Mouse (Mus musculus) heart, embryonic 16.5 days (tissue): ENCODE data around the gene Khk. TPM values are rescaled to one million over a fixed set of nuclear protein-coding genes. Genes with fewer than 3 reads are reported as not detected.
"Not testable (repeated sequence)": the region's sequence is repeated elsewhere in the genome, so short reads cannot be mapped to it uniquely, and the experiment has no call there.

Experiments
- ATAC-seq: fragments of 200-750 bp; cut with Nextera tagmentation; replicated peaks from 2 replicates; pipeline ENCODE4 v1.8.0; 2017; ENCODE audit warnings: moderate number of reproducible peaks; ENCODE audit not compliant: insufficient read depth, low FRiP score; ENCODE audit errors: extremely low read depth
- H3K27ac ChIP-seq: fragments of 300-500 bp; sonication (generic); 2 replicates; pipeline ENCODE4 v1.5.1; 2014; ENCODE audit warnings: mild to moderate bottlenecking, low read length, control low read depth, moderate library complexity
- H3K27me3 ChIP-seq: fragments of 300-500 bp; sonication (generic); 2 replicates; pipeline ENCODE4 v1.6.1; 2014; ENCODE audit warnings: low read length, mixed read lengths; ENCODE audit not compliant: control insufficient read depth, insufficient read depth
- H3K36me3 ChIP-seq: fragments of 300-500 bp; sonication (generic); 2 replicates; pipeline ENCODE4 v1.6.1; 2014; ENCODE audit not compliant: control insufficient read depth, insufficient read depth
- H3K4me1 ChIP-seq: fragments of 300-500 bp; sonication (generic); 2 replicates; pipeline ENCODE4 v1.6.1; 2014; ENCODE audit warnings: low read length, mixed read lengths; ENCODE audit not compliant: control insufficient read depth, insufficient read depth
- H3K4me2 ChIP-seq: fragments of 300-500 bp; sonication (generic); 2 replicates; pipeline ENCODE4 v1.6.1; 2014; ENCODE audit warnings: low read depth, mild to moderate bottlenecking, control low read depth, low read length
- H3K4me3 ChIP-seq: fragments of 300-500 bp; sonication (generic); 2 replicates; pipeline ENCODE4 v1.5.1; 2014; ENCODE audit warnings: mild to moderate bottlenecking, control low read depth, low read length
- H3K9ac ChIP-seq: fragments of 300-500 bp; sonication (generic); 2 replicates; pipeline ENCODE4 v1.6.1; 2014; ENCODE audit warnings: low read length, control low read depth
- H3K9me3 ChIP-seq: fragments of 300-500 bp; sonication (generic); replicated peaks from 2 replicates; pipeline ENCODE4 v1.6.1; 2016; ENCODE audit warnings: low read length; ENCODE audit not compliant: control insufficient read depth
- WGBS: fragments of 180-500 bp; shearing (Covaris S2); extraction: QIAGEN DNeasy Blood & Tissue Kit; methylation state at CpG from one replicate; pipeline ENCODE4 v1.1.7; 2014; 5-methylcytosine and 5-hydroxymethylcytosine counted together
- polyA plus RNA-seq: library from polyadenylated mRNA; unstranded; fragments of >200 nt; fragmentation: Nextera tagmentation; extraction: Ambion mirVana; gene quantifications from 2 replicates; pipeline ENCODE4 v1.2.1, GENCODE M21; 2015

Khk gene
- 12.9 and 15.0 TPM in 2 replicates for polyA plus RNA-seq

GRCm38 (mm10) chr5:30921256-30922033 lies at the start of gene Khk:
Gene Khk (plus strand): TSS chr5:30921431.
- Histone ChIP-seq H3K27ac (peak within 1 kb of the TSS; percentile 87), H3K4me1 (peaks cover 23% of the 10 kb centered on the region), H3K36me3 (peaks cover 5% of the 10 kb centered on the region), H3K9me3 (no peaks in the 10 kb centered on the region), H3K9ac (peak within 1 kb of the TSS; percentile 73), H3K4me2 (peak within 1 kb of the TSS; percentile 73), H3K27me3 (no peaks in the 10 kb centered on the region), H3K4me3 (peak within 1 kb of the TSS; percentile 71)
- WGBS: 1% methylated on average over 37 of the region's 40 CpGs
- ATAC-seq: peak; percentile 77

- no peak overlapping the region for H3K4me2 ChIP-seq
- 93% methylated on average over 9 of the region's 9 CpGs for WGBS
- no peak for ATAC-seq
These were observed 48.7 kb upstream of the Khk start for GRCm38 (mm10) chr5:30872574-30872973.

GRCm38 (mm10) chr5:30874365-30874764 lies 46.9 kb upstream of the Khk start:
- Histone ChIP-seq H3K27ac (no peak overlapping the region), H3K4me1 (peaks cover 9% of the 10 kb centered on the region), H3K36me3 (peaks cover 57% of the 10 kb centered on the region), H3K4me2 (no peak overlapping the region), H3K9ac (no peak overlapping the region), H3K9me3 (no peaks in the 10 kb centered on the region), H3K27me3 (no peaks in the 10 kb centered on the region), H3K4me3 (no peak overlapping the region)
- ATAC-seq: no peak
- WGBS: 86% methylated on average over 7 of the region's 7 CpGs

More at GRCm38 (mm10) chr5:30872574-30872973, 48.7 kb upstream of the Khk start:
- no peak overlapping the region for H3K4me3 ChIP-seq
- H3K36me3 ChIP-seq: peaks cover 57% of the 10 kb centered on the region
- no peaks in the 10 kb centered on the region for H3K27me3 ChIP-seq
- H3K9ac ChIP-seq: no peak overlapping the region
- no peaks in the 10 kb centered on the region for H3K9me3 ChIP-seq
- no peak overlapping the region for H3K27ac ChIP-seq
- H3K4me1 ChIP-seq: peaks cover 12% of the 10 kb centered on the region

- Histone ChIP-seq H3K27ac (no peak overlapping the region), H3K4me1 (no peaks in the 10 kb centered on the region), H3K4me3 (no peak overlapping the region), H3K27me3 (no peaks in the 10 kb centered on the region), H3K9me3 (no peaks in the 10 kb centered on the region), H3K36me3 (peaks cover 36% of the 10 kb centered on the region), H3K9ac (no peak overlapping the region), H3K4me2 (no peak overlapping the region)
- WGBS: 57% methylated on average over 6 of the region's 6 CpGs
- ATAC-seq: no peak
These were observed 42.6 kb upstream of the Khk start for GRCm38 (mm10) chr5:30878616-30879015.

GRCm38 (mm10) chr5:30879347-30879943 lies 41.8 kb upstream of the Khk start:
- no peak for ATAC-seq
- Histone ChIP-seq H3K36me3 (peaks cover 28% of the 10 kb centered on the region), H3K4me2 (no peak overlapping the region), H3K9me3 (no peaks in the 10 kb centered on the region), H3K9ac (no peak overlapping the region), H3K27ac (no peak overlapping the region), H3K27me3 (no peaks in the 10 kb centered on the region), H3K4me1 (no peaks in the 10 kb centered on the region), H3K4me3 (no peak overlapping the region)
- WGBS: 71% methylated on average over 5 of the region's 5 CpGs

GRCm38 (mm10) chr5:30881839-30882238 lies 39.4 kb upstream of the Khk start:
- not testable (repeated sequence) for H3K27me3 ChIP-seq, H3K4me1 ChIP-seq, H3K4me2 ChIP-seq, H3K9me3 ChIP-seq, H3K4me3 ChIP-seq, H3K36me3 ChIP-seq, H3K9ac ChIP-seq, ATAC-seq, H3K27ac ChIP-seq
- WGBS: 72% methylated on average over 4 of the region's 4 CpGs

GRCm38 (mm10) chr5:30886209-30886608 lies 35.0 kb upstream of the Khk start:
- Histone ChIP-seq H3K9ac (no peak overlapping the region), H3K27ac (no peak overlapping the region), H3K9me3 (no peaks in the 10 kb centered on the region), H3K4me2 (peak overlapping the region; percentile 84; the same call in 1 of the 2 replicates), H3K36me3 (peaks cover 2% of the 10 kb centered on the region; the same call in 1 of the 2 replicates), H3K27me3 (no peaks in the 10 kb centered on the region), H3K4me3 (no peak overlapping the region), H3K4me1 (peaks cover 16% of the 10 kb centered on the region)
- 36% methylated on average over 4 of the region's 4 CpGs for WGBS
- ATAC-seq: no peak

- no peak for ATAC-seq
- no peaks in the 10 kb centered on the region for H3K27me3 ChIP-seq
- peak overlapping the region; percentile 86 for H3K4me3 ChIP-seq
- H3K9me3 ChIP-seq: no peaks in the 10 kb centered on the region
- peaks cover 16% of the 10 kb centered on the region for H3K4me1 ChIP-seq
- WGBS: 31% methylated on average over 5 of the region's 5 CpGs
- H3K36me3 ChIP-seq: peaks cover 8% of the 10 kb centered on the region
- H3K27ac ChIP-seq: peak overlapping the region; percentile 91
- H3K4me2 ChIP-seq: peak overlapping the region; percentile 84
- peak overlapping the region; percentile 88 for H3K9ac ChIP-seq
These were observed 34.5 kb upstream of the Khk start for GRCm38 (mm10) chr5:30886731-30887130.

GRCm38 (mm10) chr5:30887331-30887761 lies 33.9 kb upstream of the Khk start:
- Histone ChIP-seq H3K9ac (peak overlapping the region; percentile 88), H3K27ac (peak overlapping the region; percentile 91), H3K4me3 (peak overlapping the region; percentile 86), H3K27me3 (no peaks in the 10 kb centered on the region), H3K4me1 (peaks cover 16% of the 10 kb centered on the region), H3K4me2 (peak overlapping the region; percentile 84), H3K36me3 (peaks cover 14% of the 10 kb centered on the region), H3K9me3 (no peaks in the 10 kb centered on the region)
- WGBS: under 1% methylated on average over 19 of the region's 19 CpGs
- ATAC-seq: peak; percentile 29
